Mouse (Mus musculus) layer of hippocampus, postnatal 25 days (tissue): ENCODE data around the gene Csnk1d. TPM values are rescaled to one million over a fixed set of nuclear protein-coding genes. Genes with fewer than 3 reads are reported as not detected.
A peak's percentile ranks its signal among the peaks of the same experiment; 100 is the strongest.

Source experiments
- DNase-seq, 2 experiments: peaks; one replicate each; pipeline ENCODE4 v3.0.0; 2022; ENCODE audit warnings: mixed read lengths in 2 of 2, low spot score in 1 of 2; ENCODE audit errors: extremely low spot score in 1 of 2
- total RNA-seq, 2 experiments: library from RNA; stranded (reverse); gene quantifications; 2 replicates each; pipeline ENCODE4 v1.2.3; 2021

The Csnk1d gene
- total RNA-seq, 2 experiments from 2014 or later, result 127 to 128 TPM

GRCm38 (mm10) chr11:120955701-120956100 lies 35.4 kb downstream of the Csnk1d start:
- DNase-seq, result no peak

- no peak for DNase-seq
Measured at GRCm38 (mm10) chr11:120954936-120955335, 36.2 kb downstream of the Csnk1d start.

- DNase-seq, result no peak
Measured at GRCm38 (mm10) chr11:120951731-120952730, 39.1 kb downstream of the Csnk1d start.

- no peak for DNase-seq
Measured at GRCm38 (mm10) chr11:120951237-120951636, 39.9 kb downstream of the Csnk1d start.

GRCm38 (mm10) chr11:120950281-120951202 lies 40.6 kb downstream of the Csnk1d start:
- DNase-seq, result peak in 1 of 2 experiments; percentile 47

- no peak for DNase-seq
Measured at GRCm38 (mm10) chr11:120949863-120950262, 41.3 kb downstream of the Csnk1d start.

GRCm38 (mm10) chr11:120948861-120949851 lies 42.0 kb downstream of the Csnk1d start:
- no peak for DNase-seq

GRCm38 (mm10) chr11:120948328-120948727 lies 42.8 kb downstream of the Csnk1d start, which contains the start of gene Slc16a3:
TSS of gene Slc16a3 (plus strand) at chr11:120948480.
- no peak for DNase-seq

GRCm38 (mm10) chr11:120945926-120946325 lies 45.2 kb downstream of the Csnk1d start:
- no peak for DNase-seq

GRCm38 (mm10) chr11:120945266-120945665 lies 45.9 kb downstream of the Csnk1d start:
- no peak for DNase-seq

GRCm38 (mm10) chr11:120940959-120941358 lies 50.2 kb downstream of the Csnk1d start:
- DNase-seq, result no peak

- DNase-seq, result no peak
Measured at GRCm38 (mm10) chr11:120939712-120940341, 51.3 kb downstream of the Csnk1d start.

GRCm38 (mm10) chr11:120938795-120939194 lies 52.3 kb downstream of the Csnk1d start:
- DNase-seq, result no peak

- DNase-seq, result no peak
Measured at GRCm38 (mm10) chr11:120937976-120938375, 53.2 kb downstream of the Csnk1d start.

- peak; percentile 96 for DNase-seq
Measured at GRCm38 (mm10) chr11:120932564-120933398, 58.3 kb downstream of the Csnk1d start, which contains the start of gene Ccdc57. TSS of gene Ccdc57 (minus strand) at chr11:120932872.

GRCm38 (mm10) chr11:120931479-120931878 lies 59.7 kb downstream of the Csnk1d start:
- no peak for DNase-seq

GRCm38 (mm10) chr11:120928468-120928867 lies 62.7 kb downstream of the Csnk1d start:
- no peak for DNase-seq

GRCm38 (mm10) chr11:120922528-120922927 lies 68.6 kb downstream of the Csnk1d start:
- no peak for DNase-seq
